Mouse (Mus musculus) right cerebral cortex, postnatal 10 days (tissue): ENCODE results near the gene Fnbp1.
A peak's percentile ranks its signal among the peaks of the same experiment; 100 is the strongest.

Source experiments
- DNase-seq, 2 experiments: peaks; one replicate each; pipeline ENCODE4 v3.0.0; 2021; ENCODE audit warnings: low spot score in 2 of 2

Gene Fnbp1

DNA sequence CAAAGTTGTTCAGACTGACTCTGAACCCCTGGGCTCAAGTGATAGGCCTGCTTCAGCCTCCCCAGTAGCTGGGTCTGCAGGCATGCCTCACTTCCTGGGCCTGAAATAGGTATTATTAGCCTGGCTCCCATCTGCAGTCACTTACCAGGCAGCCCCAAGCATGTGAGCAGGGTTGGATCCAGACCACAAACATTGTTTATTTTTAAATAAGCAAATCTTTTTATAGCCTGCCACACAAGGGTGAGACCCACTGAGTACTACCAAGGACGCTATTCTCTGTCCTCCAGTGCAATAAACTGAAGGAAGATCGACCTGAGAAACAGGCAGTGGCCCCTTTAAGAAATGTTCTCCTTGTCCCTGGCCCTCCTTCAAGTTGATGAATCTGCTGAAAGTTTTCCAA, 17.1 kb downstream of the Fnbp1 start:
- DNase-seq = no peak

DNA sequence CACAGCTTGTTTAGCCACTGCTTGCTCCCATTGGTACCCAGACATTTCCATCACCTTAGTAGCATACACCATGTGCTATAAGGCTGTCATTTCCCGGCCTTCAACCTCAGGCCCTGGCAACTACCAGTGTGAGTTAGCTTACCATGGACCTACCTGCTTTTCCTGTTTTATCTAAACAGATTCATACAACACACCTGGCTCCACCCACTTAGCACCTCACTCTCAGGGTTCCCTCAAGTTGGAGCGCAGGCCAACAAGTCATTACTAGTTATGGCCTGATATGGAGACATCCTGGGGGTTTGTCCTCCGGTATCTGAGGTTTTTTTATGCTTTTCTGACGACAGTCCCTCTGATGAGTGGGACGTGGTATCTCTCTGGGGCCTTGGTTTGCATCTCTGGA, 18.3 kb downstream of the Fnbp1 start:
- DNase-seq = no peak

DNA sequence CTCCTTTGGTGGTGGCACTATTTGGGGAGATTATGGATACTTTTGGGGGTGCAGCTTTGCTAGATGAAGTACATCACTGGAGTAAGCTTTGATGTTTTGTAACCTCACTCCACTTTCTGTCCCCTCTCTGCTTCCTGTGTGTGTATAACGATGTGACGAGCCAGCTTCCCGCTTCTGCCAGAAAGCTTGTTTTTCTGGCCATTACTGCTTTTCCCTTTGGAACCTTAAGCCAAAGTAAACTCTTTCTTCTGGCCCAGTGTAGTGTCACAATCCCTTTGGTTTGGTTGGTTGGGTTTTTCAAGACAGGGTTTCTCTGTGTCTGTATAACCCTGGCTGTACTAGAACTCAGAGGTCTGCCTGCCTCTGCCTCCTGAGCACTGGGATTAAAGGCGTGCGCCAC, 19.0 kb downstream of the Fnbp1 start:
- no peak for DNase-seq

DNA sequence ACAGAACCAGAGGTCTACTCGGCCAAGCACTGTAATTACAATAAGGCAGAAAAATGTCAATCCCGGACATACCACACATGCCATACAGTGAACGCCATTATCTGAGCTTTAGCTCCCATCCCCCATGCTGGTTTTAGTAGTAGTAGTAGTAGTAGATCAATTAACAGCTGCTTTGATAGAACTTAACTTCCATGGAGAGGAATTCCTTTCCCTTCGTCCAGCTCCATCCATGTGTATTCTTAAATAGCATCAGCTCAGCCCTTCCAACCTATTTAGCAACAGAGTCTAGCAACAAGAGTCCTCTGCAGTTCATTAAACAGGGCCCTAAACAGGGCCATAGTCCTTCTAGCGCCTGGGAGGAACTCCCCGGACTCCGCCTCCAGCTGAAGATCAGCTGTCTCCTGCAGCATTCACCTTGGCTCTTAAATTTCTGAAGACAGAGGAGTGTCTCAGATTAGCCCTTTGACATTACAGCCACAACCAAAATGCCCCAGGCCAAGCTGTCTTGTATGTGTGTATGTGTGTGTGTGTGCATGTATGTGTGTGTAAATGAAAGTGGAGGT, 20.6 kb downstream of the Fnbp1 start:
- DNase-seq = no peak

DNA sequence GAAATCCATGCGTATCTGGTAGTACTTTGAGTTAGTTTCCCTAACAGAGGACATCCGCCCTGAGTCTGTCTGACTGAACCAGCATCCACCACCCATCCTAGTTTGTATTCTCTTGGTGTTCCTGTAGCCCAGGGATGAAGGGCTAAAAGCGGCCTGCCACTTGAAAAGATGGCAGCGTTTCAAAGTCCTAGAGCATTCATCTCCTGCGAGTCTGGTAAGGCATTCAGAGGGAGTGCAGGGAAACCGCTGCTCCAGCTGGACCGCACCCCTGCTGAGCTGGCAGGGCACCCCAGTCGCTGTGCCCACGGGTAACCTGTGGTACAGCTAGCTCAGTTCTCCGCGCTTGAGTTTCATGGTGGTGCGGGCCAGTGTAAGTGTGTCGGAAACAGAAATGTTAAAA, 22.0 kb downstream of the Fnbp1 start:
- peak; percentile 86 to 89 for DNase-seq

DNA sequence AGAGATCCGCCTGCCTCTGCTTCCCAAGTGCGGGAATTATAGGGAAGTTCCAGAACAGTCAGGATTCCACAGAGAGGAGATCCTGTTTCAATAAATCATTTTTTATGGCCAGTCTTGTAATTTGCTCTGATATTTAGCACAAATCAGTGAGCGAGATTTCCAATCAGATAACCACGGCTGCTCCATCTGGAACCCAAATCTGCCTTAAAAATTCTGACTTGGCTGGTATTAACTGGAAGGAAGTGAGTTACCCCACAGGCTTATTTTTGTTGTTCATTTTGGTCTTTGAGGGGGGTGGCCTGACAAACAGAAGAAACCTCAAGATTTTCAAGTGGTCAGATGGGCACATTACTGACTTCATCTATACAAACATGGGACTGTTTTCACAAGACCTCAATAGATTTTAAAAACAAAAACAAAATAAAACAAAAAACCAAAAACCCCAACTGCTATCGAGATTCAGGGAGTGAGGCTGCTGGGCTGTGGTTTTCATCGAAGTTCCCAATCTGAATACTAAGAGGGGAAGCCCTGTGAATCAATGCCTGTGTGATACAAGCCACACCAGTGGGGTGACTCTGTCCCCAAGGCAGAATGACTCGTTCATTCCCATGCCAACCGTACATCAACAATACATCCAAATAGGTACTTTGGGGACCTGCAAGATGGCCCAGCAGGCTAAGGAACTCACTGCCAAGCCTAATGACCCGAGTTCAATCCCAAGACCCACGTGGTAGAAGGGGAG, 23.0 kb downstream of the Fnbp1 start:
- DNase-seq = no peak

DNA sequence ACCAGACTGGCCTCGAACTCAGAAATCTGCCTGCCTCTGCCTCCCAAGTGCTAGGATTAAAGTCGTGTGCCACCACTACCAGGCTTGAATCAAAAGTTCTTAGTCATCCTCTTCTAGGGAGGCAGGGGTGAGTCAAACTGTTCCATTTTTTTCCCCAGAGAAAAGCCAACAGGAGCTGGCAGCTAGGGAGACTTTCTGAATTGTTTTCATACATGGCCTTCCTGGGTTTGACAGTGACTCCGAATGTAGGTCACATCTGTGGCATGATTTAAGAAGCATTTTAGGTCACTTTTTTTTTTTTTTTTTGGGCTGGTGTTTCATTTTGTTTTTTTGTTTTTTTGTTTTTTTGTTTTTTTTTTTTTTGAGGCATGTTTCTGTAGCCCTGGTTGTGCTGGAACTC, 23.6 kb downstream of the Fnbp1 start:
- DNase-seq = no peak

DNA sequence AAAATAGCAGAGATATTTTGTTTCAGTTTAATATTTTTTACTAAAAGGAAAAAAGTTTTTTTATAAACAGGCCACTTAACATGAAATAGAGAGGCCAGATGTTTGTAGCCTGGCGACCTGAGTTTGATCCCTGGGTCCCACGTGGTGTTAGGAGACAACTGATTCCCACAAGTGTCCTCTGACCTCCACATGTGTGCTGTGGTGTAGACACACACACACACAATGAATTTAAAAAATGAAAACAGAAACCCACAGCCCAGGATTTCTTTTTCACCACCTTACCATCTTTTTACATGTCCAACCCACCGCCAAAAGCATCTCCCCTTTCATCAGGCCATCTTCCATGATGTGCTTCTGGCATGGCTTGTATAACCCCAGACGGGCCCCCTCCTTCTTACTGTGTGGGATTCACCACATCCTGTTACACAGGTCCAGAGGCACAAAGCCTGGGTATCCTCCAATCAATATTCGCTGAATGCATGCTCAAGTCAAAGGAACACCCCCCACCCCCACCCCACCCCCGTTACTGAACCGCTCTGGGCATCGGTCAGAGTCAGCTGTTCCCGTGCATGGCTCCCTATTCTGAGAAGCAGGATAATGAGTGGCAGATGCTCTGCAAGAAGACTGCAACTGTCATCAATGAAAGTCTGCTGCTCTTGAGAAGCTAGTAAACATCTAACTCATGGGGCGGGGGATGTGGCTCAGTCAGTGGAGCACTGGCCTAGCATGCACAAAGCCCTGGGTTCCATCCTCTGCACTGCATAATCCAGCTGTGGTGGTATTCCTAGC, 25.7 kb downstream of the Fnbp1 start:
- DNase-seq = no peak

DNA sequence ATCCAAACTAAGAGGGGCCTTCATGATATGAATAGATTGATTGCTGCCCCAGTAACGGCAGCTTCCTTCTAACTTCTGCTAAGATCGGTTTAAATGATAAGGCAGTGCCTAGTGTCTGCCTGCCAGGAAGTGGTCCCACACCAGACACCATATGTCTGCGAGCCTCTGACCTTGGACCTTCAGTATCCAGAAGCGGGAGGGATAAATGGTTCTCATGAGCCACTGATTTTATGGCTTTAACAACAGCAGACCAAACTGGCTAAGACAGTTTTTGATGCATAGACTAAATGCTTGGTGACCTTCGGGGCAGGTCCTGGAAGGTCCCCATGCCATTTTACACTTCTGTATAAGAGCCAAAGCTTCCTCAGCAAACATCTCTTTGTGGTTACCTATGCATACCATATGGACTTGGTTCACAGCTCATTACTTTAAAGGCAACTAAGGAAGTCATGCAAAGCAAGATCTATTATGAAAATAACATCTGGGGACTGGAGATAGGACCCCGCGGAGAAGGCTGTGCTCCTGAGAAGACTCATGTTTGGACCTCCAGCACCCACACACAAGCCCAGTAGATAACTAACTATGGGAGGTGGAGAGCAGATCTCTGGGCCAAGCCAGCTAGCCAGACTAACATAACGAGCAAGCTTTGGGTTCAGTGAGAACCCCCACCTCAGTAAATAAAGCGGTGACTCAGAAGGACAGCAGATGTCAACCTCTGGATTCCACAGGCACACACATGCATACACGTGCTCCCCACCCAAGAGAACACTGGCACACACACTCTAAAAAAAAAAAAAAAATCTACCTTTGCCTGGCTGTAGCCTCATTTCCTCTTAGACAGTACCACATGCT, 26.5 kb downstream of the Fnbp1 start:
- no peak for DNase-seq

DNA sequence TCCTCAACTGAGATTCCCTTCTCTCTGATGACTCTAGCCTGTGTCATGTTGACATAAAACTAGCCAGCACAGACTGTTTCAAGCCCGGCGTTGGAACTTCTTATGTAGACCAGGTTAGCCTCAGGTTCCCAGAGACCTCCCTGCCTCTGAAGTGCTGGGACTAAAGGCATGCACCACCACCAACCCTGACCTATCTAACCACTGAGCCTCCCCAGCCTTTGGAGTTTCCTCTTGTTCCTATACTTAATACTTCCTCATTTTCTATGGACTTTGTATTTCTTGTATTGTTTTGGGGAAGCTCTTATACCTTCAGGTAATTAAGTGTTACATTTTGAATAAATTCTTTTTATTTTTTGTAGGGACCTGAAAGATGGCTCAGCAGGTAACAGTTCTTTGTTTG, 27.6 kb downstream of the Fnbp1 start:
- no peak for DNase-seq

DNA sequence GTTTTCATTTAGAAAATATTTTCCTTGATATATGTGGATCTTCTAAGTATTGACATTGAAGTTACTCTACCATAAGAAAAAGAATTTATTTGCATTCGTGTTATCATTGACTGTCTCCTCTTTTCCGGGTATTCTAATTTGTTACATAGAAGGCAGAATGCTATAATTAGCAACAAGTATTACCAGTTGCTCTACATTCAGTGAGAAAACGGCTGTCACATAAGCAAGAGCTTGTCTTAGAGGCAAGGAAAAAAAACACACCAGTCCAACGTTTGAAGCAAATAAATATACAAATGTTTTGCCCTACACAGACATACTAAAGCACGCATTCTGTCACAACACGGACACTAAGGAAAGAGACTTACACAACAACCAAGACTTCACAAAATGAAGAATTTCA, 30.1 kb downstream of the Fnbp1 start:
- no peak for DNase-seq

DNA sequence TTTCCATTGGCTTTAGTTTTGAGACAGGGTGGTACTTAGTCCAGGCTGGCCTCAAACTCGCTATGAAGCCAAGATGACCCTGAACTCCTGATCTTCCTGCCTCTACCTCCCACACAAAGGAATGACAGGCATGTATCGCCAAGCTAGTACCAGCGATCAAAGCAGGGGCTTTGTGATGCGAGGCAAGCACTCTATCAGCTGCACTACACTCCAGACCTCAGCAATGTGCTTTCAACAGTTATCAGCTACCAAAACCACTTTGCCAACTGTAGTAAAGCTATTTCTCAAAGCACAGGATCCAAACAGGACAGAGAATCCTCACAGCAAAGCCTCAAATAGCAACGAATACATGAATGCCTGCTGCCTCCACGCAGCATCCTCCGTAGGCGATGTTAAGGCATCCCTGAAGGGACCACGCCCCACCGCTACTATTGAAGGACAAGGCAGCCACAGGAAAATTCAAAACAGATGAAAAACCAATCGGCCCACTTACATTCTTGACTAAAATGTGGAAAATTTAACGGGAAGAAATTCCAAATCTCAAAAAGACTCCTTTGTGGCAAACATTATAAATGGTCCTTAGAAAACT, 31.8 kb downstream of the Fnbp1 start:
- DNase-seq = no peak

DNA sequence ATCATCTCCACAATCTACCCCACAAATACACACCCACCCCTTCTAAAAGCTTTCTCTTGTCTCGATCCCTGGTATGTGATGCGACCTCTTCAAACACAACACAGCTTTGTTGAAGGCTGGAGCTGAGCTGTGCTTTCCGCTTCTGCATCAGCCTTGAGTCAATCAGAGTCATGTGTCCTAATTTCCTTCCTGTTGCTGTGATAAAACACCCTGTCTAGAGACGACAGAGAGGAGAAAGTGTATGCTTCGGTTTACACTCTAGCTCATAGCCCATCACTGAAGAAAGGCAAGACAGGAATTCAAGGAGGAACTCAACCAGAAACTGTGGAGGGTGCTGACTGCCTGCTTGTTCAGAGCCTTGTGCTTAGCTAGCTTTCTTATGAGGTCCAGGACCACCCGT, 33.6 kb downstream of the Fnbp1 start:
- DNase-seq = no peak

DNA sequence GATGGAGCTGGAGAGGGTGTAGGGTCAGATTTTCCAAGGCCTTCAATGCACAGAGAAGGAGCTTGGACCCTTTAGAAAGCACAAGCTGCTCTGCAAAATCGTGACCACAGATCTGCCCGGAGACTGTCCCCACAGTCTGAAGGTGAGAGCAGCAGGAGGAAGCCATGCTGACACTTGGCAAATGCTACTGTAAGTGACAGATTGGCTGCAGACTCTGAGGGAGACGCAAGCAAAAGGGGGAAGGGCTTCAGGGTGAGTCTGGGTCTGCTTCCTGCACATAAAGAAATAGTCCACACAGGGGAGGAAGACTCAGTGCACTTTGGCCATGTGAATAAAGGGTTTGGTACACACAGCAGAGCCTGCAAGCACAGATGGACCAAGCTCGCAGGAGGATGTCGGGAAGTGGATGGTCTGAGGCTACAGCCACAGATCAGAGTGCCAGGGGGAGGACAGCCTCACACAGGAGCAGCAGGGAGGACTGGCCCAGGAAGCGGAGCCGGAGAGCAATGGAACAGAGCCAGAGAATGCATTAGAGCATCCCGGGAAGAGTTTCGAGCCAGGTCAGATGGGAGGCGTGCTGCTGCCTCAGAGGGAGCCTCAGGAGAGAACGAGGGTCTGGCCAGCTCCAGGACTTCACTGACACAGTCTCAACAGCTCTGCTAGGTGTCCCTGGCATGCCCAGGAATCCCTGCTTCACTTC, 35.0 kb downstream of the Fnbp1 start:
- DNase-seq = peak in 1 of 2 experiments; percentile 58

DNA sequence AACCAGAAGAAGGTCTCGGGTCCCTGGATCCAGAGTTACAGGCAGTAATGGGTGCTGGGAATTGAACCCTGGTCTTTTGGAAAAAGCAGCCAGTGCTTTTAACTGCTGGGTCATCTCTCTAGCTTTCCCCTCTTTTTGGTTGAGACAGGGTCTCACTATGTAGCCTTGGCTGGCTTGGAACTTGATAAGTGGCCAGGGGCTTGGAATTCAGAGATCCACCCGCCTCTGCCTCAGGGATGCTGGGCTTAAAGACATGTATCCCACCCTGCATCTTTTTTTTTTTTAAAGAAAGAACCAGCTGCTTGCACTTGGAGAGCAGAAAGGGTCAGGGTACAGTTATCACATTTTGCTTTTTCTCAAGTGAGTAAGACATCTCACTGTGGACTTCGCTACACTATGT, 35.8 kb downstream of the Fnbp1 start:
- no peak for DNase-seq

DNA sequence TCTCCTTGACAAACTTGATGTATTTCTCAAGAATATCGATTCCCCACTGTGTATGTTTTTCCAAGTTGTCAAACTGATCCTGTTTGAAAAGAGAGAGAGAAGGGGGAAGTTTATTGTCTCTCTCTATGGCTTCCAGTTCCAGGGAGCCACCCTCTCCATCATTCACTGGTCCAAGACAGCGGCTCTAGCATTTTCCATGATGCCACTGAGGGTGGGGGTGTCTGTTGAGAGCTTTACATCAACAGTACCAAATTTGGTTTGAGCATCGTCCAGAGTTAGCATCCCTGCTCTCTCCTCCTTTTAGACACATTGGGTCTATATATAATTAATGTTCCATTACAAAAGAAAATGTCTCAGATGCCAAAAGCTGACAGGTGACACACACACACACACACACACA, 36.5 kb downstream of the Fnbp1 start:
- DNase-seq = no peak

DNA sequence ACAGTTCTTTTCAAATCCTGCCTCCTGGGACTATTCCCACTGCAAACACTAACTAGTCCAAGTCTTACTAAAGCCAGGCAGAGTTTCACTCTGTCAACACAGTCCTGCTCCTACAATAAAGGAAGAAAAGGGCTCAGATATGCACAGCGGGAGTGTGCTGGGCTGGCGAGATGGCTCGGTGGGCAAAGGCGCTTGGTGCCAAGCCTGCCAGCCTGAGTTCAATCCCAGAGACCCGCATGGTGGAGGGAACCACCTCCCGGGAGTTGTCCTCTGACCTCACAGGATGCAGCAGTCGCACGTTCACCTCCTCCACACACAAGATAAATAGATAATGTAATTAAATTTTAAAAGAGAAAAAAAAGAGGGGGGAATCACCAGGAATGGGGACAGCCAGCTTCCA, 38.5 kb downstream of the Fnbp1 start:
- DNase-seq = no peak

DNA sequence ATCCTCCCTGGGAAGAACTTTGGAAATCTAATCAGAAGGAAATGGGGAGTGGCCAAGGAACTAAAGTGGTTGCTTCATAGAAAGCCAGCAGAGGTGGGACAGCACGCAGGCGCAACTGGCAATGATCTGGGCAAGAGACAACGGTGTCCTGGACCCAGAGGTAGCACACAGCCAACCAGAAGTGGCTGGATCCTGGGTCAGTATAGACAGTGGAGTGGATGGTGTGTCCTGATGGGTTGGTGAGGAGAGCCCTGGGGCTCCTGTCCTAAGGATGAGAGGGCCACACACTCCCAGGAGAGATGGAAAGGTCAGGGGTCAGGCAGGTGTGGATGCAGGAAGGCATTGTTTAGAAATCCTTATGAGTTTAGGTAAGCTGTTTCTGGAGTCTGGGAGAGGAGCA, 40.5 kb downstream of the Fnbp1 start:
- DNase-seq = no peak

DNA sequence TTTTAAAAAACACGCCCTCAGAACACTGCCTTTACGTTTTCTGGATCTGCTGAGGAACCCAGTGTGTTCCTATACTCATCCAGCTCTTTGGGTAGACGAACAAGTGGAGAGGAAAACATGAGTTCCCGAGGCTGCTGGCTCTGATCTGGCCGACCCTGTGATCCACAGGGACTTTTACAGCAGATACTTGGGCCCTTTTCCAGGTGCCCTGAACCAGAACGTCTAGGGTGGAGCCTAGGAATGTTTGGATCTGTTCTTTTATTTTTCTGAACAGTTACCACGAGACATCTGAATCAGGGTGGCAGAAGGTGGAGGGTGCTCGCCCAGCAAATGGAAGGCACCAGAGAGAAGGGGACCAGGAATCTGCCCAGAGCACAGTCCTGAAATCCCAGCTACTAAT, 42.7 kb downstream of the Fnbp1 start:
- DNase-seq = no peak

DNA sequence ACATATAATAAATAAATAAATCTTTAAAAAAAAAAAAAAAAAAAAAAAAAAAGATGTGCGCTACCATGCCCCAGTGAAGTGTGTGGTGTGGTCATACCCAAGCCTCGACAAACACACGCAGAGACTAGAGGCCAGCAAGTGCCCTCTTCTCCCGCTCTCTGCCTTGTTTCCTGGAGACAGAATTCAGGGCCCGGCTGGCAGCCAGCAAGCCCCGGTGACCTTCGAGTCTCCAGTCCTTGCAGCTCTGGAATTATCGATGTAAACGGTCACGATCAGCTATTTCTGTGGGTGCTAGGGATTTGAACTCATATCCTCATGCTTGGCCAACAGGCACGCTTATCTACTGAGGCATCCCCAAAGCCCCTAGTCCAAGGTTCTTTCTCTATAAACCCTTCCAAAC, 43.2 kb downstream of the Fnbp1 start:
- no peak for DNase-seq

DNA sequence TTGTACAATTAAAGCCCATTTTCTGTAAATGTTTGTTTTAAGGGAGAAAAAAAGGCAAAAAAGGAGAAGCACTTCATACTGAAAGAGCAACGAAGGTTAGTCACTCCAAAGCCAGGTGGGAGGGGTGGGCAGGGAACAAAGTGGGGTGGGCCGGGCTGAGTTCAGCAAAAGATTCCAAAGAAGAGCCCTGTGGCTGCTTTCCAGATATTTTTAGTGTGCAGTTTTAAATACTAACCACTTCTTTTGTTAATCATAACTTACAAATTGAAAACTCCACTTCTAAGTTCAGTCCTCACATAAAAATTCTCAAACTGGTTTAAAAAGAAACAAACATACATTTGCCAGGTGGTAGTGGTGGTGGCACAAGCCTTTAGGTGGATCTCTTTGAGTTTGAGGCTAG, 44.5 kb downstream of the Fnbp1 start:
- no peak for DNase-seq
